Mouse (Mus musculus) left cerebral cortex, adult 9 months (tissue): ENCODE measurements around the gene Fbxl21.

Source experiments
- DNase-seq, 2 experiments: peaks; one replicate each; pipeline ENCODE4 v3.0.0; 2022; ENCODE audit warnings: low spot score in 2 of 2

Fbxl21 gene

GRCm38 (mm10) chr13:56522081-56522820, at the start of gene Fbxl21:
Fbxl21 (plus strand) TSS chr13:56522472.
- DNase-seq, result peak; percentile 82 to 93

- no peak for DNase-seq
Measured at GRCm38 (mm10) chr13:56472661-56473060, 49.6 kb upstream of the Fbxl21 start.

- DNase-seq, result peak in 1 of 2 experiments; percentile 42
Measured at GRCm38 (mm10) chr13:56475363-56475762, 46.9 kb upstream of the Fbxl21 start.

- no peak for DNase-seq
Measured at GRCm38 (mm10) chr13:56476790-56477189, 45.5 kb upstream of the Fbxl21 start.

- peak in 1 of 2 experiments; percentile 23 for DNase-seq
Measured at GRCm38 (mm10) chr13:56477271-56477670, 45.0 kb upstream of the Fbxl21 start.

GRCm38 (mm10) chr13:56478027-56478426, 44.2 kb upstream of the Fbxl21 start:
- no peak for DNase-seq

- no peak for DNase-seq
Measured at GRCm38 (mm10) chr13:56482146-56482545, 40.1 kb upstream of the Fbxl21 start, which contains the start of gene Il9. Il9 (minus strand) TSS chr13:56482246.

GRCm38 (mm10) chr13:56488012-56488411, 34.3 kb upstream of the Fbxl21 start:
- DNase-seq, result no peak

GRCm38 (mm10) chr13:56494440-56494839, 27.8 kb upstream of the Fbxl21 start:
- DNase-seq, result no peak

- DNase-seq, result no peak
Measured at GRCm38 (mm10) chr13:56500132-56500531, 22.1 kb upstream of the Fbxl21 start.

- no peak for DNase-seq
Measured at GRCm38 (mm10) chr13:56500636-56501035, 21.6 kb upstream of the Fbxl21 start.

- DNase-seq, result no peak
Measured at GRCm38 (mm10) chr13:56501866-56502420, 20.3 kb upstream of the Fbxl21 start.

- DNase-seq, result no peak
Measured at GRCm38 (mm10) chr13:56506871-56507496, 15.3 kb upstream of the Fbxl21 start.

- no peak for DNase-seq
Measured at GRCm38 (mm10) chr13:56509796-56510195, 12.5 kb upstream of the Fbxl21 start.

GRCm38 (mm10) chr13:56513595-56513994, 8.7 kb upstream of the Fbxl21 start:
- no peak for DNase-seq

- DNase-seq, result no peak
Measured at GRCm38 (mm10) chr13:56516311-56516710, 6.0 kb upstream of the Fbxl21 start.

GRCm38 (mm10) chr13:56516816-56517215, 5.5 kb upstream of the Fbxl21 start:
- DNase-seq, result no peak

- DNase-seq, result peak in 1 of 2 experiments; percentile 5
Measured at GRCm38 (mm10) chr13:56522821-56523167, 522 bp downstream of the Fbxl21 start.

GRCm38 (mm10) chr13:56526871-56527270, 4.6 kb downstream of the Fbxl21 start:
- no peak for DNase-seq

- no peak for DNase-seq
Measured at GRCm38 (mm10) chr13:56527846-56528245, 5.6 kb downstream of the Fbxl21 start.

- no peak for DNase-seq
Measured at GRCm38 (mm10) chr13:56528281-56528680, 6.0 kb downstream of the Fbxl21 start.

GRCm38 (mm10) chr13:56529031-56529430, 6.8 kb downstream of the Fbxl21 start:
- DNase-seq, result no peak

- DNase-seq, result no peak
Measured at GRCm38 (mm10) chr13:56529685-56530084, 7.4 kb downstream of the Fbxl21 start.
